Mouse (Mus musculus): ENCODE data around the gene Fyttd1. TPM values are rescaled to one million over a fixed set of nuclear protein-coding genes. Genes with fewer than 3 reads are reported as not detected.
A peak's percentile ranks its signal among the peaks of the same experiment; 100 is the strongest.

Fyttd1 gene
- 121 and 142 TPM in 2 replicates for total RNA-seq (2014; rRNA removed)
- 119 and 129 TPM in 2 replicates for polyA plus RNA-seq (2015; fragmentation: Nextera tagmentation; extraction: Ambion mirVana)

GRCm38 (mm10) chr16:32877343-32878156 lies at the start of gene Fyttd1, which contains the start of gene Rubcn:
Gene Fyttd1, plus strand, starts transcription at chr16:32877500.
Gene Rubcn, minus strand, starts transcription at chr16:32877766.
- H3K27ac ChIP-seq (ENCODE audit: low read depth, low read length): peak within 1 kb of the TSS; percentile 82
- no peaks in the 10 kb centered on the region for H3K36me3 ChIP-seq (ENCODE audit: insufficient read depth)
- no peaks in the 10 kb centered on the region for H3K9me3 ChIP-seq (ENCODE audit: low read length)
- peak within 1 kb of the TSS; percentile 93 for H3K4me3 ChIP-seq (ENCODE audit: low read depth, low read length)
- peak; percentile 69 for TF ChIP-seq CTCF (IDR thresholded peaks at IDR 0.05; ENCODE audit: low read depth)
- H3K4me2 ChIP-seq (ENCODE audit: low read depth): peak within 1 kb of the TSS; percentile 73
- WGBS: 3% methylated on average over 72 of the region's 83 CpGs
- ATAC-seq: peak; percentile 98
- no peaks in the 10 kb centered on the region for H3K27me3 ChIP-seq (ENCODE audit: insufficient read depth, low read length)
- H3K4me1 ChIP-seq (ENCODE audit: insufficient read depth): peaks cover 11% of the 10 kb centered on the region; the same call in 1 of the 2 replicates
- DNase-seq: peak; percentile 97
- peak within 1 kb of the TSS; percentile 82 for H3K9ac ChIP-seq

GRCm38 (mm10) chr16:32829104-32829503 lies 48.2 kb upstream of the Fyttd1 start:
- ATAC-seq: no peak

GRCm38 (mm10) chr16:32831501-32831900 lies 45.8 kb upstream of the Fyttd1 start:
- H3K9me3 ChIP-seq (ENCODE audit: low read length): no peaks in the 10 kb centered on the region
- no peaks in the 10 kb centered on the region for H3K27me3 ChIP-seq (ENCODE audit: insufficient read depth, low read length)
- H3K4me2 ChIP-seq (ENCODE audit: low read depth): no peak overlapping the region
- ATAC-seq: no peak
- H3K9ac ChIP-seq: no peak overlapping the region
- WGBS: 82% methylated on average over 4 of the region's 4 CpGs
- H3K4me1 ChIP-seq (ENCODE audit: insufficient read depth): no peaks in the 10 kb centered on the region
- no peak for DNase-seq
- peaks cover 58% of the 10 kb centered on the region for H3K36me3 ChIP-seq (ENCODE audit: insufficient read depth)
- no peak overlapping the region for H3K27ac ChIP-seq (ENCODE audit: low read depth, low read length)
- H3K4me3 ChIP-seq (ENCODE audit: low read depth, low read length): no peak overlapping the region
- TF ChIP-seq CTCF (IDR thresholded peaks at IDR 0.05; ENCODE audit: low read depth): no peak

More at GRCm38 (mm10) chr16:32829104-32829503, 48.2 kb upstream of the Fyttd1 start:
- Histone ChIP-seq H3K4me2 (ENCODE audit: low read depth) (no peak overlapping the region), H3K36me3 (ENCODE audit: insufficient read depth) (peaks cover 61% of the 10 kb centered on the region), H3K27me3 (ENCODE audit: insufficient read depth, low read length) (no peaks in the 10 kb centered on the region), H3K9me3 (ENCODE audit: low read length) (no peaks in the 10 kb centered on the region), H3K9ac (no peak overlapping the region), H3K27ac (ENCODE audit: low read depth, low read length) (no peak overlapping the region), H3K4me1 (ENCODE audit: insufficient read depth) (no peaks in the 10 kb centered on the region), H3K4me3 (ENCODE audit: low read depth, low read length) (no peak overlapping the region)
- DNase-seq: no peak
- WGBS: 95% methylated on average over 11 of the region's 11 CpGs
- TF ChIP-seq CTCF (IDR thresholded peaks at IDR 0.05; ENCODE audit: low read depth): no peak

- H3K9me3 ChIP-seq (ENCODE audit: low read length): no peaks in the 10 kb centered on the region
- H3K27ac ChIP-seq (ENCODE audit: low read depth, low read length): no peak overlapping the region
- H3K4me3 ChIP-seq (ENCODE audit: low read depth, low read length): no peak overlapping the region
- no peak overlapping the region for H3K4me2 ChIP-seq (ENCODE audit: low read depth)
- no peaks in the 10 kb centered on the region for H3K27me3 ChIP-seq (ENCODE audit: insufficient read depth, low read length)
- 89% methylated on average over 11 of the region's 11 CpGs for WGBS
- DNase-seq (no peak), ATAC-seq (no peak)
- TF ChIP-seq CTCF (IDR thresholded peaks at IDR 0.05; ENCODE audit: low read depth): no peak
- H3K4me1 ChIP-seq (ENCODE audit: insufficient read depth): no peaks in the 10 kb centered on the region
- H3K9ac ChIP-seq: no peak overlapping the region
- H3K36me3 ChIP-seq (ENCODE audit: insufficient read depth): peaks cover 62% of the 10 kb centered on the region
These were observed 30.2 kb upstream of the Fyttd1 start for GRCm38 (mm10) chr16:32847103-32847502.

- H3K9ac ChIP-seq: no peak overlapping the region
- H3K36me3 ChIP-seq (ENCODE audit: insufficient read depth): peaks cover 50% of the 10 kb centered on the region
- H3K4me2 ChIP-seq (ENCODE audit: low read depth): no peak overlapping the region
- DNase-seq (no peak), ATAC-seq (no peak)
- H3K27me3 ChIP-seq (ENCODE audit: insufficient read depth, low read length): no peaks in the 10 kb centered on the region
- no peak for TF ChIP-seq CTCF (IDR thresholded peaks at IDR 0.05; ENCODE audit: low read depth)
- H3K9me3 ChIP-seq (ENCODE audit: low read length): no peaks in the 10 kb centered on the region
- no peak overlapping the region for H3K27ac ChIP-seq (ENCODE audit: low read depth, low read length)
- whole genome bisulfite sequencing: 94% methylated on average over 11 of the region's 11 CpGs
- H3K4me1 ChIP-seq (ENCODE audit: insufficient read depth): peaks cover 7% of the 10 kb centered on the region
- no peak overlapping the region for H3K4me3 ChIP-seq (ENCODE audit: low read depth, low read length)
These were observed 28.1 kb upstream of the Fyttd1 start for GRCm38 (mm10) chr16:32849042-32849830.

GRCm38 (mm10) chr16:32853492-32854049 lies 23.7 kb upstream of the Fyttd1 start:
- no peak for DNase-seq
- Histone ChIP-seq H3K4me2 (ENCODE audit: low read depth) (no peak overlapping the region), H3K9ac (no peak overlapping the region), H3K27me3 (ENCODE audit: insufficient read depth, low read length) (no peaks in the 10 kb centered on the region), H3K27ac (ENCODE audit: low read depth, low read length) (peak overlapping the region; percentile 42; the same call in 1 of the 2 replicates), H3K9me3 (ENCODE audit: low read length) (no peaks in the 10 kb centered on the region), H3K4me1 (ENCODE audit: insufficient read depth) (peaks cover 11% of the 10 kb centered on the region), H3K4me3 (ENCODE audit: low read depth, low read length) (no peak overlapping the region), H3K36me3 (ENCODE audit: insufficient read depth) (peaks cover 18% of the 10 kb centered on the region)
- no peak for TF ChIP-seq CTCF (IDR thresholded peaks at IDR 0.05; ENCODE audit: low read depth)
- 48% methylated on average over 13 of the region's 13 CpGs for WGBS
- no peak for ATAC-seq

Measured in forebrain, postnatal 0 days (tissue).